Mouse (Mus musculus) liver, adult 2 months (tissue): ENCODE results near the gene Pip4k2b.

ENCODE experiments used
- CTCF ChIP-seq: fragments of 200-500 bp; IDR thresholded peaks from 2 replicates; pipeline ENCODE4 v1.5.1; 2011; ENCODE audit warnings: low read depth, low read length, control low read depth
- POLR2A ChIP-seq: fragments of 200-500 bp; IDR thresholded peaks from 2 replicates; pipeline ENCODE4 v1.6.1; 2011; ENCODE audit warnings: low read length, control low read depth; ENCODE audit not compliant: insufficient read depth; ENCODE audit errors: extremely low read depth

DNA sequence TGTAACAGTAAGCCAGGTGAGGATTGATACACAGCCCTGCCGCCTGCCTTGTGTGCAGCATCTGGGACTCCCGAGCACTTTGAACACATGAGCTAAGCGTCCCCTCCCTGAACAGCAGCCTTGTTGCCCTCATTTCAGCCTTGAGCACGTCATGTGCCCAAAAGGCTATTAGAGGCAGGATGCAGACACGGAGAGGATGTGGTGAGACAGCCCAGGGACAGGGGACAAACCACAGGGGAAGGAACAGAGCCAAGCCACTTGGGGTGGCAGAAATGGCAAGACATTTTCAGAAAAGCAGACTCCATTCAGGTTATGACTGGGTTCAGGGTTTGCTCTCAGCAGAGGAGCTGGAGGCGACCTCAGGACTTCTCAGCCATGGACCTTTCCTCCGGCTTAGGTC lies 16.2 kb downstream of the Pip4k2b start:
- TF ChIP-seq POLR2A: no peak
- no peak for TF ChIP-seq CTCF
